Mouse (Mus musculus) yolk sac, embryonic 10.5 days (tissue): ENCODE results near the gene Rhebl1.

Source experiments
- DNase-seq: peaks from one replicate; pipeline ENCODE4 v3.0.0-alpha.2; 2017; ENCODE audit warnings: low spot score

Rhebl1 gene

DNA sequence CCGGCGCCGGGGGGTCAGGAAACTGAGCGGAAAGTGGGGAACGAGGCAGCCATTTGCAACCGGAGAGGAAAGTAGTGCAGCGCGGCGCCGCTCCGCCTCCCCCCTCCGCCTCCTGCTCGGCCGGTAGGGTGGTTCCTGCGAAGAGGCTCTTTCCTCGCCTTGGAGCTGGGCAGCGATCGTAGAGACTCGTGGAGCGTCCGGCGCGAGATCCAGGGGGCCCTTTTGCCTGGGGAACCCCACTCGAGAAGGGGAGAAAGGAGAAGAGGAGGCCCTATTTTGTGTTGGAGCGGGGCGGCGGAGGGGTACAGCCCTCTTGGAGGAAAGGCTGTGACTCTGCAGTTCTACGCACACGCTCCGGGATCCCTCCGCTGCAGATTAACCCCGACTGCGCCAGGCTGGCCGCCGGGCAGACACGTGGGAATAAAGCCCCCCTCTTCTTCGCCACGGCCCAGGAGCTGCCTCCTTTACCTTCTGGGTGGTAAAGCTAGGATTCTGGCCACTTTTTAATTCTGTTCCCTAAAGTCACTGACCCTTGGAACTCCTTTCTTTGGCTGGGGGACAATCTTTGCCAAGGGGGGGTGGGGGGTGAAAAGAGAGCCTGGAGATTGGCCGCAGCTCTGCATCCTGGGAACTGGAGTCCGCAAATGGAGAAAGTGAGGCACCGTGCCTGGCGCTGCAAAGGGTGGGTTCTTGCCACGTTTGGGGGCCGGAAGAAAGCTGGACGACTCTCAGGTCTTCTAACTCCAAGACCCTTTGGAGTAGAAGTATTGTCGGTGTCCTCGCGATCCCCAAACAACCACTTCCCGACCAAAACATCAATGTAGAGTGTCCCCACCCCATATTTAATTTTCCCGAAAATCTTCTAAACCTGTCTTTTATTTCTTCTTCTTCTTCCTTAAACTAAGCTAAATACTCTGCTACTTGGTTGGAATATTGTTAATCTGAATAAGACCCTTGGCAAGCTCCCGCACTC lies 22.1 kb downstream of the Rhebl1 start:
- peak; percentile 96 for DNase-seq

GRCm38 (mm10) chr15:98871070-98871915 lies 23.0 kb downstream of the Rhebl1 start, which contains the start of gene Kmt2d:
Kmt2d (minus strand) TSS chr15:98871204.
- DNase-seq = no peak

GRCm38 (mm10) chr15:98870179-98871069 lies 23.9 kb downstream of the Rhebl1 start:
- DNase-seq = no peak

DNA sequence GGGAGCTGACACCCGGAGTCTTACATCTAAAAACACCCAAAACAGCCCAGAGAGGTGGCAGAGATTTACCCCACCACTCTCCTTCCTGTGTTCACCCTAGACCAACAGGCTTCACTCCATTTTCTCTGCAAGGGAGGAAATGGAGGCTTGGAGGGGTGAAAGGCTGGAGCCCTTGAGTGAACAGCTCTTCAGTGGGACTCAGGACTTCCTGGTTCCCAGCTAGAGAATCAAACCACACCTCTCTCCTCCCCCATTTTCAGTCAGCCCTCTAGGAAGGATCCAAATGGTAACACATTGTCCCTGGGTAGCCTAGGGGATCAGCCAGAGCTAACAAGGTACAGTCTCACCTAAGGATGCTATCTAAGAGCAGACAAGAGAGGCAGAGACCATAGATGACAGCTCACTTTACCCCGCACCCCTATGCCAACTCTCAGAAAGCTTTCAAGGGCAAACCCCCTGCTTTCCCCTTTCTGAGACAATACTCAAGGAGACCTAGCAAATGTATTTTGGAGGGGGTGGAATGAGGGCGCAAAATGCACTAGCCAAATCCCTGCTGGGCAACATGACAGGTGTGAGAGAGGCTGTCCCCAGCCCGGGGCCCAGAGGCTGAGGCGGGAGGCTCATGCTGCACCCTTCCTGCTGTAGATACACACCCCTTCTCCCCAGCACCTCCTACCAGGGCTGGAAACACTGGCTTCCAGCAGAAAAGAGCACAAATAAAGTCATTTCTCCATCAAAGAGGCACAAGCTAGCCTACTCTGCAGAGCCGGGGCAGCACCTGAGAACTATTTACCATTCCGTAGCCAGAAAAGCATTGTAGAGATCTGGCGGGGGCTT lies 24.8 kb downstream of the Rhebl1 start:
- DNase-seq = no peak

DNA sequence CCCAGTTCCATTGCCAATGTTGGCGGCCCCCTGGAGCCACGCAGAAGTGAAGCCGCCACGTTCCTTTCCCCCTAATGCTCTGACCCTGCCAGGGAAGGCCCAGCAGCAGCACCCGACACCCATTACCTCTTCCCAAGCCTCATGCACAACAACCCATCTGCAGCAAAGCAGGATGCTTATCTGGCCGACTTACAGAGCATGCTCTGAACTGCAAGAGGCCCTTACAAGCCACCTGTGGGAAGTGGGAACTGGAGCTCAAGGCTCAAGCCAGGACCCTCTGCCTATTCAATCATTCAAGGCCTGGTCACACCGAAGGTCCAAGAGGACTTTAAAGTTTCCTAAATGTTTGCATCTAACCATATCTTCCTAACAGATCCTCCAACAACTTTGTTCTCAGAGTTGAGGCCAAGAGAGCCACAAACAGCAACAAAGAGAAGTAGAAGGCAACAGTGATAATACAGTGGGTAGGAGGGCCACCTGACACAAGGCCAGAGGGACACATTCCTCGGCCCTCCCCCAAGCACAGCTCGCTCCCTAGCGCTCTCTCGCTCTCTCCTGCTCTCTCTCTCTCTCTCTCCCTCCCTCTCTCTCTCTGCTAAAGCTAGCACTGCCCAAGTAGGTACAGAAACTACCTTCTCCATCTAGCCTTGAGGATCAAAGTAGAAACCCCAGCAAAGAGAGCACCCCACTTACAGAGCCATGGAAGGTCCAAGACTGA lies 25.8 kb downstream of the Rhebl1 start:
- DNase-seq = peak; percentile 52

GRCm38 (mm10) chr15:98867321-98867720 lies 27.0 kb downstream of the Rhebl1 start:
- DNase-seq = no peak

DNA sequence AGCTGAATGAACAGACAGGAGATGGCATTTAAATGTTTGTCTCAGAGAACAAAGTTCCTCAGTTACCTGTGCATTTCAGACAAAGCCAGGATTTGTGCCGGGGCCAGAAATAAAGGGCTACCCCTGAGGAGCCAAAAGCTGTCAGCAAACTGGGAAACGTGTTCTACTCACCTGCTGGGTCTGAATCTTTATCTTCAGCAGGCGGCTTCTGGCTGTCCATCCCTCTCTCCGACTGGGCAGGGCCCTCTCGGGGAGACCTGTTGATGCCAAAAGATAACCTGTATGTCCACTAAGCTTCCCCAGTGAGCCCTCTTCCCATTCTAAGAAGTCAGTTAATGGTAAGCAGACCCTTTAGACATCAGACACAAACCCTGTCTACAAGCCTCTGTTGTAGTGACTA lies 27.8 kb downstream of the Rhebl1 start:
- DNase-seq = no peak

DNA sequence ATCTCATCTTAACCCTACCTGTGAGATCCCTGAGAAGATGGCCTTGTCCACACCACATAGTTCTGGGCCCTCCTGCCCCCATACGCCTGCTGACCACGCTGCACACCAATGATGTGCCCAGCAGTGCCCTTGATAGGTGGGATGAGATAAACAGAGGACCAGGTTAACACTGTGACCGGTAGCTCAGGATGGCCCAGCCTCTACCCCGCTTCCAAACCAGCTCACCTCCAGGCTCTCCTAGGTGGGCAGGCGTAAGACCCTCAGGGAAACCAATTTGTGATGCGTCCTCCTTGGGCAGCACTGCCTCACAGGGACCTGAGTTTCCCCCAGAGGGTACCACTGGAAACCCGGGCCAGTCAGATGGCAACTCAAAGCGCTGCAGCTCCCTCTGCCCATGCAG lies 28.6 kb downstream of the Rhebl1 start:
- DNase-seq = no peak

- no peak for DNase-seq
These were observed 29.4 kb downstream of the Rhebl1 start for GRCm38 (mm10) chr15:98864951-98865350.

DNA sequence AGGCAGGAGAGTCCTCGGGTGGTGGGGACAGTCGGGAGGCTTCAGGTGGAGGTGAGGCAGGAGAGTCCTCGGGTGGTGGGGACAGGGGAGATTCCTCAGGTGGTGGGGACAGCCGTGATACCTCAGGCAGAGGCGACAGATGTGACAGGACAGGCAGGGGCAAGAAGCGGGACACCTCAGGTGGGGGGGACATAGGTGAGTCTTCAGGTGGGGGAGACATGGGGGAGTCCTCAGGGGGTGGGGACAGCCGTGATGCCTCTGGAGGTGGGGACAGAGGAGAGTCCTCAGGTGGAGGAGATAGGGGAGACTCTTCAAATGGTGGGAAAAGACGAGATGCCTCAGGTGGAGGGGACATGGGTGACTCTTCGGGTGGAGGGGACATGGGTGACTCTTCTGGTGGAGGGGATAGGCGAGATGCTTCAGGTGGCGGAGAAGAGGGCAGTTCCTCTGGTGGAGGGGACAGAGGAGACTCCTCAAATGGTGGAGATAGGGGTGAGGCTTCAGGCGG lies 30.8 kb downstream of the Rhebl1 start:
- no peak for DNase-seq

DNA sequence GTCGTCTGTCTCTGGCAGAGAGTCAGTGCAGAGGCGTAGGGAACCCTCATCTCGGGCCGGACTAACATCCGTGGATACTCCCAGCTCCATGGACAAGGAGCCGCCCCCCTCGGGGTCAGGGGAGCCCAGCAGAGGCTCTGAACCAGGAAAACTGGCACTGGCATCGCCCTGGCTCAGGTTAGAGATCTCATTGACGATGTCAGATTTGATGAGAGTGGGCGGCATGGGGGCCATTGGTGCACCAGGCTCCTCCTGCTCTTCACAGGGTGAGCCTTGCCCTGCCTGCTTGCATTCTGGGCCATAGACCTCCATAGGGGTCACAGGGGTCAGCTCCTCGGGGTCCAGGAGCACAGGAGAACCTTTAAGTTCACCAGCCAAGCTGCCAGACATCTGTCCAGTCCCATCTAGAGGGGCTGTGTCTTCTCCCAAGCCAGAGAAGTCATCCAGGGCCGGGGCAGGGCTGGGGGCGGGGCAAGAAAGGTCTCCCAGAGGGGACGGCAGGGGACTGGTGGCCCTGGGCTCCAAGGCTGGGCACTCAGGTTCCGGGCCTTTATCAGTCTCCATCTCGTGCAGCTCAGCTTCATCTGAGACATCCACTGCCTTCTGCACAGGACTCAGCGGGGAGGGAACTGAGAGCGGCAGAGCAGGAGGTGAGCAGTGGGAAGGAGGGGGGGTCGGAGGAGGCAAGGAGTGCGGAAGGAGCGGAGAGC lies 32.5 kb downstream of the Rhebl1 start:
- DNase-seq = no peak

- no peak for DNase-seq
These were observed 33.4 kb downstream of the Rhebl1 start for GRCm38 (mm10) chr15:98860921-98861320.

DNA sequence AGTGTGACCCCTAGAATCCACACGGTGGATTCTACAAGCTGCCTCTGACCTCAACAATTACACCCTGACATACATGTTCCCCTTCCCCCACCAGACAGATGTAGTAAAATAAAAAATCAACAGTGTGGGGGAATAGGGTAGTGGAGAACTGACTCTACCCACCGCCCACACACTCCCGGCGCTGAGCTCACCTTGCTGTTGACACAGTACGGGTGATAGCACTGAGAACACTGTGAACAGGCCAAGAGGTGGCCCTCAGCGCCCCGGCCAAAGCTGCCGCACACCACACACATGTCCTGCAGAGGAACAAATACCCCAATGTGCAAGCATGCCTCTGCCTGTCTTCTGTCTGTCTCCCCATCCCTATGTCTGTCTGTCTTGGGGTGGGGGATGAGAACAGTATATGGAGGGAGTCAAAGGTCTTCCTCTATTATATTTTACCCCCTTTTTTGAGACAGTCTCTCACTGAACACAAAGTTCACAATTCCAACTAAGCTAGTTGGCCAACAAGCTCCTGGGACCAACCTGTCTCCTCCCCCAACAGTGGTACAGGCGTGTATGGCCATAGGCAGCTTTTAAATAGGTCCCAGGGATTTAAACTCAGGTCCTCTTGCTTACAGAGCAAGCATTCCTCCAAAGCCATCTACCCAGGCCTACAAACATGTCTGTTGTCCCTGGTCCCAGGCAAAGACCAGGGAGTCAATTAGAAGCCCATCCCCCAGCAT lies 34.9 kb downstream of the Rhebl1 start:
- DNase-seq = no peak

DNA sequence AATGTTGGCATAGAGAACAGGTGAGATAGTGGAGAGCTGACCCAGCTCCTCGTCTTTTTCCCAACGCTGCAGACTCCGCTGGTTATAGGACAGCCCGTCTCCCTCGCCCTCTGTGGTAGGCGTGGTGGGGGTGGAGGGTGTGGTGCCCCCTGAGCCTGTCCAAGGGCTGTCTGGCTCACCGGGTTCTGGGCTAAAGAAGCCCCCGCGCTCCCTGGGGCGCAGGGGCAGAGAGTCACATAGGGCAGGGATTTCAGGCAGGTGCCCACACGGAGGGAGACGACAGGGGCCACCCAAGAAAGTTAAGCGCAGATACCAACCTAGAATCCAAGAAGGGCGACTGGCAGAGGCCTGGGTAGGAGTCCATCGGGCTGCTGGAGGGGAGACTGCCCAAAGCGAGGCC lies 40.1 kb downstream of the Rhebl1 start:
- no peak for DNase-seq

- DNase-seq = no peak
These were observed 41.0 kb downstream of the Rhebl1 start for GRCm38 (mm10) chr15:98853161-98853937.

GRCm38 (mm10) chr15:98852733-98853132 lies 41.6 kb downstream of the Rhebl1 start:
- no peak for DNase-seq

DNA sequence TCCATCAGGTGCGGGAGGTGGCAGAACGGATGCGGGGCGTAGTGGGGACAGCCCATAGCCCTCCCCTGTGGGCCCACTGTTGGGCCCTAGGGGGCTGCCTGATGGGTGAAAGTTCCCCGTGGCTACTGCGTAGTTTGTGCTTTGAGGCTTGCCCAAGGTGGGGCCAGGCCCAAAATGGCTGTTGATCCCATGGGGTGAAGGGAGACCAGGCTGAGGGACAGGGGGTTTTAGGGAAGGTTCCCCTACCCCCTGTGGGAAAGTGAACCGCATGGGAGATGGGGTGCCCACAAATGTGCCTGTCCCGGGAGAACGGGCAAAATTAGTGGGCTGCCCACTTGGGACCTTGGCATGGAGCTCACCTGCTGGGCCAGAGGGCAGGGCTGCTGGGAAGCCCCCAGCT lies 42.3 kb downstream of the Rhebl1 start:
- no peak for DNase-seq
